Mouse (Mus musculus) cerebellum, postnatal 10 days (tissue): ENCODE results near the gene Prr23a3.

Experiments used
- DNase-seq, 2 experiments: peaks; one replicate each; pipeline ENCODE4 v3.0.0; 2021; ENCODE audit warnings: mixed read lengths in 2 of 2

The Prr23a3 gene

GRCm38 (mm10) chr9:98864571-98864970 lies at the start of gene Prr23a3:
Prr23a3 (plus strand) TSS chr9:98864767.
- DNase-seq, result no peak

DNA sequence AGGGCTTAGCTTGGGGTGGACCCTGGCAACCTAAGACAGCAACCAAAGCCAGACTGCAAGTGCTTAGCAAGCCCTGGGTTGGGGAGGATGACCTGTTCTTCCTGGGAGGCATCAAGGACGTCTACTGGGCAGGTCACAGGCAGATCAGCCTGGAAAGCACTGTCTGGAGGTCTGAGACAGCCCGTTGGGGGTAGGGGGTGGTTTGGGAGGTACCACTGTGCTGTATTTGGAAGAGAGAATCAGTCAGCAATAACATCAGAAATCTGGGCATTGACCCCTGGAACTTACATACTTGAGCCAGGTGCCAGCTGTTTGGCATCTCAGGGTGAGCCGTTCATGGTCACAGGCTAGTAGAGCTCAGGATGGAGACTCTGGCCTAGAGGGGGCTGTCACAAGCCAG lies 48.5 kb upstream of the Prr23a3 start:
- no peak for DNase-seq

GRCm38 (mm10) chr9:98817592-98817991 lies 47.0 kb upstream of the Prr23a3 start:
- DNase-seq, result no peak

GRCm38 (mm10) chr9:98818971-98819370 lies 45.6 kb upstream of the Prr23a3 start:
- no peak for DNase-seq

GRCm38 (mm10) chr9:98819481-98819880 lies 45.1 kb upstream of the Prr23a3 start:
- DNase-seq, result peak in 1 of 2 experiments; percentile 12

DNA sequence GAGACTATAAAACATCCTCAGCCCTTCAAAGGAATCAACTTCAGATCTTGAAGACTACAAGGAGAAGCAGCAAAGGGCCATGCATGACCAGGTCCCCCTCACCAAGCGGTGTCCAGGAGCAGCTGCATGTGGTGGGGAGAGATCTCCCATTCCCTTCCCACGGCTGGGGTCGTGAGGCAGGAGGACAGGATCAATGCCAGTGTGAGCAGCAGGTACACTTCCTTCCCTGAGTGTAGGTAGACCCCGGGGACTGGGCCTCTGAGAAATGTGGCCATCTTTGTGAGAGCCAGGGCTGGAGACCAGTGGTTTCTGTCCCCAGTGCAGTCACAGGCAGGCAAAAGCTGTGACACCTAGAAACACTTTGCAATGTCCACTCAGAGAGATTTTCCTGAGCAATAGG lies 44.1 kb upstream of the Prr23a3 start:
- no peak for DNase-seq

DNA sequence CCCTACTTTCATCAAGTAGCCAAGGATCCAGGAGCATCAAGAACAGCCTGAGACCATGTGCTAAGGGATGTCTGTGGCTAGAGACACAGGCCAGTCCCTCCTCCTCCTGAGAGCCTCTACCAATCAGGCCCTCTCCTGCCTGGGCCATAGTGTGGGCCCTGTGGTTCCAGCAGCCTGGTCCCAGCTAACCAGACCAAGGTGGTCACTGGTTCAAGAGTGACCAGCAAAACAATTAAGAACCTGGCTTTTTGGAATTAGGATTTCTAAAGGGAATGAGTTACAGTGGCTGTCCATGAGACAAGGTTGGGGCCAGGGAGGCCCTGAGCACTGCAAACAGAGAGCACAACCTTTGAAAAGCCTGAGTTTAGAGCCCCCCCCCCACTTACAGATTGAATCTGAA lies 43.5 kb upstream of the Prr23a3 start:
- no peak for DNase-seq

DNA sequence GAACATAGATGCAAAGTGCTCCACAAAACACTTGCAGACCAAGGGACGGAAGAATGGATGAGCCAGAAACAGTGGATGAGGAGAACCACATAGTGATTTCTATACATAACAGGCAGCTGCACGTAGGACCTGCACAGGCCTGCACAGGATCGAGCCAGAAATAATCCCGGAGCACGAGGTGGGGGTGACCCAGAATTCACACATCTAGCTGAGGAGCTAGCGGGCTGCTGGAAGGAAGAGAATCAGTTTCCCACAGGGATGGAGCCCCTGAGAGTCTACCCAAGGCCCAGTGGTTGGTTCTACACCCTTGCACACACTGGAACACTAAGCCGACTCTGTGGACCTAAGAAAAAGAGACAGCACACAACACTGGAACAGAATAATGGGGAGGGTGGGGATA lies 40.8 kb upstream of the Prr23a3 start:
- no peak for DNase-seq

DNA sequence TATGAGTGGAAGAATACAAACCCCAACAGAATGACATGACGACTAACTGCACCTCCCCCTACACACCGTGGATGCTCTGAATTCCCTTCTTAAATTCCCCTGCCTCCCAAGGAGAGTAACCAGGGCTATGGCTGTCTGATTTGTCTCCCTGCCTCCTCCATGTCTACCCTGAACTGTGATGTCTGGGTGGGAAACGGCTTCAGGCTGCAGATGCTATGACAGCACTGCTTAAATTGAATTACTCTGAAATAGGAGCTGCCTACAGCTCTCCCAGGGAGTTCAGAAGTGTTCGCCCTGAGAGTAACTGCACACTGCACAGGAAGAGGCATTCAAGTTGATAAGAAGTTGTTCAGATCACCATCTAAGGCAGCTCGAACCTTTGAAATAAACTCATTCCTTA lies 35.1 kb upstream of the Prr23a3 start:
- no peak for DNase-seq

GRCm38 (mm10) chr9:98837537-98838074 lies 27.0 kb upstream of the Prr23a3 start:
- no peak for DNase-seq

DNA sequence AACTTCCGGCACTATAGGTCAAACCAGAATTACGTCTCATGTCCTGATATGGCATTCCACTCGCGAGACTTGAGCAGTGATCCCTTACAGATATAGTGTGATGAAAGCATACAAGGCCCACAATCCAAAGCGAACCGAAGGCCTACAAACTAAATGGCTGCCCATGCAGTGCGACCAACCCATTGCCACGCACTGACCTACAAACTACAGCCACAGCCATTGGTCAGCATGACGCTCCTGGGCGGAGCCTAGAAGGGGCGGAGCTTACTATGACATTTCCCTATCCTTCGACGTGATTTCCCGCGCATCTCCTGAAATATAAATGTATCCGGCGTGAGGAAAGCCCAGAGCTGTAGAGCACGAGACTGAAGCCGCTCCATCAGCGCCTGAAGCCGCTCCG lies 22.4 kb upstream of the Prr23a3 start, which contains the start of gene Prr23a1:
Gene Prr23a1, plus strand, starts transcription at position 387 of the 400 bp plus-strand sequence.
- DNase-seq, result no peak

DNA sequence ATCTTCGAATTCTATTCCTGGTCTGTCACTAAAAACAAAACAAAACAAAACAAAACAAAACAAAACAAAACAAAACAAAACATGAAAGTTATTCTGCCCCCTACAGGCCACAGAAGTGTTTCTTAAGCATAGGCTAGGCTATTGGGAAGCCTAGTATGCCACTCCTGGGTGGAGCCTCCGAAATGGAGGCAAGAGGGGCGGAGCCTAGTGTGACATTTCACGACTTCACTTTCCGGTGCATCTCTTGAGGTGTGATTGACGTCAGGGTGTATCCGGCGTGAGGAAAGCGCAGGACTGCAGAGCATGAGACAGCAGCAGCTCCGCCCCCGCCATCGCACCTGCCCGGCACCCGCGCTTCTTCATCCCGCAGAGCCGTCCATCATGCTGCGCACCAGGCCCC lies 8.4 kb upstream of the Prr23a3 start, which contains the start of gene Prr23a2:
Gene Prr23a2, plus strand, starts transcription at position 285 of the 400 bp plus-strand sequence.
- no peak for DNase-seq

GRCm38 (mm10) chr9:98863463-98863862 lies 1.1 kb upstream of the Prr23a3 start:
- peak; percentile 5 to 9 for DNase-seq

DNA sequence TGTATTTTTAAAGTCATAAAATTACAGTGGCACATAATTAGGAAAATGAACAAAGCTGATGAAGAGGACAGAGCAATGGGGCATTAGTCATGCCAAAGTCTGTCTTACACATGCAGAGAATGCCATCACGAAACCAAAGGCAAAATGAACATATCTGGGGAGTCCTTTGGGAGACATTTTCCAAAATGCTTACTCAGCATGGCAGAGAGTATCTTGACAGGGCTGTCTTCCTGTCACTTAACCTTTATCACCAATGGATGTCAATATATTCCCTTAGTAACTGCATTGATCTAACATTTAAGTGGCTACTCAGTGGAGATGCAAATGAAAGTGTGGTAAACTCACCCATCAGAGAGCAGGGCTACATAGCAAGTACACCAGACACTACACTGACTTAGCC lies 36.9 kb downstream of the Prr23a3 start:
- no peak for DNase-seq

GRCm38 (mm10) chr9:98902819-98903218 lies 38.3 kb downstream of the Prr23a3 start, which contains the start of gene 7420426K07Rik:
7420426K07Rik (plus strand) TSS chr9:98903119.
- no peak for DNase-seq
